Mouse (Mus musculus) G1E (cell line): ENCODE data around the gene Tmem44. TPM values are rescaled to one million over a fixed set of nuclear protein-coding genes. Genes with fewer than 3 reads are reported as not detected.
A peak's percentile ranks its signal among the peaks of the same experiment; 100 is the strongest.
"Not testable (repeated sequence)": the region's sequence is repeated elsewhere in the genome, so short reads cannot be mapped to it uniquely, and the experiment has no call there.

Experiments
- ATAC-seq: 2 replicates; pipeline ENCODE4 v1.8.0; 2016; ENCODE audit warnings: mild to moderate bottlenecking; ENCODE audit not compliant: insufficient number of reproducible peaks, poor library complexity, low FRiP score, severe bottlenecking; ENCODE audit errors: extremely low read depth
- DNase-seq: peaks from one replicate; pipeline ENCODE4 v3.0.0; 2012; ENCODE audit warnings: low spot score
- H3K27me3 ChIP-seq: 2 replicates; pipeline ENCODE4 v1.6.1; 2012; ENCODE audit warnings: mild to moderate bottlenecking, low read length, inconsistent platforms; ENCODE audit not compliant: insufficient read depth
- H3K36me3 ChIP-seq: replicated peaks from 2 replicates; pipeline ENCODE3; 2012; ENCODE audit warnings: mild to moderate bottlenecking, inconsistent platforms
- H3K4me1 ChIP-seq: 2 replicates; pipeline ENCODE4 v1.6.1; 2012; ENCODE audit warnings: low read depth, low read length, inconsistent platforms, mixed read lengths; ENCODE audit not compliant: insufficient read depth
- H3K4me3 ChIP-seq: 2 replicates; pipeline ENCODE4 v1.5.1; 2012; ENCODE audit warnings: low read depth, mild to moderate bottlenecking, inconsistent platforms, low read length, moderate library complexity, mixed read lengths
- H3K9me3 ChIP-seq: replicated peaks from 2 replicates; pipeline ENCODE4 v1.6.1; 2012; ENCODE audit warnings: inconsistent platforms
- CTCF ChIP-seq: IDR thresholded peaks from 2 replicates; pipeline ENCODE4 v1.5.1; 2012; ENCODE audit warnings: low read depth, low read length, inconsistent platforms, mixed read lengths
- GATA1 ChIP-seq: IDR thresholded peaks from 2 replicates; pipeline ENCODE4 v1.6.1; 2012; ENCODE audit warnings: borderline replicate concordance, low read length, inconsistent platforms, mixed read lengths
- GATA2 ChIP-seq: IDR thresholded peaks from 2 replicates; pipeline ENCODE4 v1.6.1; 2012; ENCODE audit warnings: low read depth, low read length, inconsistent platforms, borderline replicate concordance
- POLR2AphosphoS5 ChIP-seq: IDR thresholded peaks from 2 replicates; pipeline ENCODE4 v1.6.1; 2012; ENCODE audit warnings: low read depth, low read length, inconsistent platforms; ENCODE audit not compliant: insufficient replicate concordance
- TAL1 ChIP-seq: conservative IDR thresholded peaks from 2 replicates; pipeline ENCODE4 v1.6.1; 2012; ENCODE audit warnings: low read depth, low read length, inconsistent platforms, mixed read lengths
- polyA plus RNA-seq: library from polyadenylated mRNA; stranded (reverse); fragments of >175 nt; gene quantifications from 2 replicates; pipeline ENCODE4 v1.2.3, GENCODE M21; 2012
- total RNA-seq, 2 experiments: library from RNA; stranded (forward) in 1 of 2; stranded (reverse) in 1 of 2; fragments of 200-1000 nt in 1 of 2; fragments of >200 nt in 1 of 2; fragmentation: Nextera tagmentation in 1 of 2; gene quantifications; 2 replicates each; pipeline ENCODE4 v1.2.3; 2014 to 2017

The Tmem44 gene
- total and polyA plus RNA-seq, 3 experiments = 11.8 to 72.7 (median 25.4) TPM

- H3K4me1 ChIP-seq = peaks cover 9% of the 10 kb centered on the region; the same call in 1 of the 2 replicates
- H3K27me3 ChIP-seq = peaks cover 23% of the 10 kb centered on the region
- no peak for TF ChIP-seq TAL1
- TF ChIP-seq CTCF = no peak
- TF ChIP-seq GATA1 = no peak
- TF ChIP-seq POLR2AphosphoS5 = no peak
- no peak for TF ChIP-seq GATA2
- ATAC-seq = no peak
- DNase-seq = no peak
- H3K9me3 ChIP-seq = no peaks in the 10 kb centered on the region
- no peak overlapping the region for H3K4me3 ChIP-seq
- no peaks in the 10 kb centered on the region for H3K36me3 ChIP-seq
Observed at GRCm38 (mm10) chr16:30477006-30477405, 73.6 kb downstream of the Tmem44 start.

GRCm38 (mm10) chr16:30475633-30476461 is 74.8 kb downstream of the Tmem44 start:
- Histone ChIP-seq H3K27me3 (peaks cover 18% of the 10 kb centered on the region), H3K36me3 (no peaks in the 10 kb centered on the region), H3K4me1 (peaks cover 9% of the 10 kb centered on the region; the same call in 1 of the 2 replicates), H3K9me3 (peaks cover 10% of the 10 kb centered on the region), H3K4me3 (no peak overlapping the region)
- no peak for TF ChIP-seq GATA1
- TF ChIP-seq GATA2 = no peak
- no peak for TF ChIP-seq POLR2AphosphoS5
- no peak for TF ChIP-seq TAL1
- TF ChIP-seq CTCF = no peak
- ATAC-seq = no peak
- no peak for DNase-seq

- peaks cover 16% of the 10 kb centered on the region for H3K9me3 ChIP-seq
- H3K27me3 ChIP-seq = peaks cover 8% of the 10 kb centered on the region
- H3K36me3 ChIP-seq = no peaks in the 10 kb centered on the region
- H3K4me1 ChIP-seq = peaks cover 9% of the 10 kb centered on the region; the same call in 1 of the 2 replicates
- no peak for DNase-seq
- TF ChIP-seq GATA1 = no peak
- no peak for TF ChIP-seq TAL1
- TF ChIP-seq CTCF = no peak
- no peak for TF ChIP-seq GATA2
- no peak for TF ChIP-seq POLR2AphosphoS5
- no peak overlapping the region for H3K4me3 ChIP-seq
- ATAC-seq = no peak
Observed at GRCm38 (mm10) chr16:30472447-30472846, 78.2 kb downstream of the Tmem44 start.

- TF ChIP-seq TAL1 = no peak
- TF ChIP-seq GATA1 = no peak
- TF ChIP-seq POLR2AphosphoS5 = no peak
- no peak for TF ChIP-seq CTCF
- TF ChIP-seq GATA2 = no peak
- Histone ChIP-seq H3K9me3 (peaks cover 16% of the 10 kb centered on the region), H3K36me3 (no peaks in the 10 kb centered on the region), H3K4me1 (peaks cover 9% of the 10 kb centered on the region; the same call in 1 of the 2 replicates), H3K4me3 (no peak overlapping the region), H3K27me3 (peaks cover 5% of the 10 kb centered on the region)
- ATAC-seq (no peak), DNase-seq (no peak)
Observed at GRCm38 (mm10) chr16:30471912-30472311, 78.7 kb downstream of the Tmem44 start.

GRCm38 (mm10) chr16:30468944-30469343 is 81.7 kb downstream of the Tmem44 start:
- DNase-seq (no peak), ATAC-seq (no peak)
- no peak for TF ChIP-seq GATA2
- no peak for TF ChIP-seq GATA1
- no peak for TF ChIP-seq POLR2AphosphoS5
- TF ChIP-seq CTCF = no peak
- H3K4me3 ChIP-seq = no peak overlapping the region
- peaks cover 16% of the 10 kb centered on the region for H3K9me3 ChIP-seq
- H3K4me1 ChIP-seq = peaks cover 17% of the 10 kb centered on the region
- H3K27me3 ChIP-seq = no peaks in the 10 kb centered on the region
- H3K36me3 ChIP-seq = no peaks in the 10 kb centered on the region

- no peaks in the 10 kb centered on the region for H3K36me3 ChIP-seq
- H3K9me3 ChIP-seq = peaks cover 17% of the 10 kb centered on the region
- no peak for DNase-seq
- TF ChIP-seq GATA1 (no peak), TAL1 (no peak), CTCF (no peak), POLR2AphosphoS5 (no peak), GATA2 (no peak)
- H3K27me3 ChIP-seq = no peaks in the 10 kb centered on the region
- H3K4me1 ChIP-seq = peaks cover 12% of the 10 kb centered on the region
- ATAC-seq = 0 out of 2 replicates have a peak, but pooled peaks have one; percentile 45
- no peak overlapping the region; the same call in 1 of the 2 replicates for H3K4me3 ChIP-seq
Observed at GRCm38 (mm10) chr16:30465680-30466298, 84.9 kb downstream of the Tmem44 start.

- not testable (repeated sequence) for ATAC-seq, H3K4me3 ChIP-seq, H3K36me3 ChIP-seq, H3K27me3 ChIP-seq, DNase-seq
- Histone ChIP-seq H3K9me3 (peaks cover 11% of the 10 kb centered on the region), H3K4me1 (peaks cover 12% of the 10 kb centered on the region)
Observed at GRCm38 (mm10) chr16:30464742-30465141, 85.9 kb downstream of the Tmem44 start.
